Mouse (Mus musculus): ENCODE results near the gene Vmn2r100.

Vmn2r100 gene

DNA sequence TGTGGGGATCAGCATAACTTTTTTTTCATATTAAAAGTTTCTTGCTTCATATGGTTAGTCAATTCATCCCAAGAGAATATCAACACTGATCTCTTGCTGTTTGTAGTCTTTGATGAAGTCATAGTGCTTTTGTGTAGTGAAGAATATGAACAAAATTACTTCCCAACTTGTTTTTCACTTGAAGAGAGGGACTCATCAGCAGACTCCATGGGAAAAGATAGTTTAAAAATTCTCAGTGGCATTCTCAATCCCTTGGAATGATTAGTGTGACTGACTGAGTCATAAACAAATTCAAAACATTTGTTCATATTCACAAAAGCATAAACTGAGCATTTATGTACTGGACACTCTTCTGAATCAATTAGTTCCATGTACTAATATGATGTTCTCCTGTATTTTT, at the start of gene Vmn2r100:
Vmn2r100 (plus strand) TSS at position 301 of the 400 bp plus-strand sequence.
- DNase-seq (ENCODE audit: low spot score in 2 of 2) = no peak

DNA sequence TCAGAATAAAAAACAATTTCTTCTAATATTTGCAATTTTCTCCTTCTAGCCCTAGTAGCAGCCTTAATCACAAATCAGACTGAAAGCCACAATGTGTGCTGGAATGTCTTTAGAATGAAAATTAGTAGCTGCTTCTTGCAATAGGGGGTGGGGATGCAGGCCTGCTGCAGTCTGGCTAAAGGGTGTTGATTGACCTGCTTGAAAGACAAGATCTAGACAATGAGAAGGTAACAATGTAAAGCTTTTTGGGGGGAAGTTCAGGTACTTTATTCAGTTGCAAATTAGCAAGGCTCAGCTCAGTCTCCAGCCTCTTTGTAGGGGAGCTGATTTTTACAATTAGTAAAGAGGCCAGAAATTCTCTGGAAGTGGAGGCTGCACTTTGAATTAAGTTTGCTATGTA, 21.7 kb upstream of the Vmn2r100 start:
- no peak for DNase-seq (ENCODE audit: low spot score in 2 of 2)

DNA sequence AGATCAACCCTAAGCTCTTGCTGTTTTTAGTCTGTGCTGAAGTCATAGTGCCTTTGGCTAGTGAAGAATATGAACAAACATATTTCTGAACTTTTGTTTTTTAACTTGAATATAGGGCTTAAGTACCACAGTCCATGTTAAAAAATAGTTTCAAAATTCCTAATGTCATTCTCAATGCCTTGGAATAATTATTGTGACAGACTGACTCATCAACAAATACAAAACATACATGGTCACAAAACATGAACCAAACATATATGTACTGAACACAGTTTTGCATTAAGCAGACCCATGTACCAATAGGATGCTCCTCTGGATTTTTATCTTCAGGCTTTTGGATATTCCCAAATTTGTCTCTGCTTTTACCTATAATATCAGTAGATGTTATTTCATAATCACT, 72.4 kb downstream of the Vmn2r100 start, which contains the start of gene Vmn2r101:
Vmn2r101 (plus strand) TSS at position 301 of the 400 bp plus-strand sequence.
- DNase-seq (ENCODE audit: low spot score in 2 of 2) = no peak

All from spleen, postnatal 4 days (tissue).